Mouse (Mus musculus) MEL (cell line): ENCODE data around the gene Nek4.

ENCODE experiments used
- CTCF ChIP-seq, 3 experiments: IDR thresholded peaks in 2 of 3; conservative IDR thresholded peaks in 1 of 3; 2 replicates each; pipeline ENCODE4 v1.5.1; 2011 to 2012; ENCODE audit warnings: low read length in 3 of 3, low read depth in 2 of 3, mild to moderate bottlenecking in 2 of 3, improper control_type of control experiment in 1 of 3, inconsistent platforms in 1 of 3, mixed read lengths in 1 of 3, moderate library complexity in 1 of 3; ENCODE audit not compliant: control insufficient read depth in 1 of 3, insufficient read depth in 1 of 3, poor library complexity in 1 of 3, severe bottlenecking in 1 of 3
- EP300 ChIP-seq, 2 experiments: IDR thresholded peaks; 2 replicates each; pipeline ENCODE4 v1.6.1; 2011; ENCODE audit warnings: improper control_type of control experiment in 2 of 2, low read length in 2 of 2, low read depth in 1 of 2, mild to moderate bottlenecking in 1 of 2
- GATA1 ChIP-seq: IDR thresholded peaks from 2 replicates; pipeline ENCODE4 v1.6.1; 2011; ENCODE audit warnings: low read depth, low read length, improper control_type of control experiment
- HCFC1 ChIP-seq: IDR thresholded peaks from 2 replicates; pipeline ENCODE4 v1.6.1; 2012; ENCODE audit warnings: low read depth, mild to moderate bottlenecking, inconsistent platforms, low read length, improper control_type of control experiment, moderate library complexity
- MYB ChIP-seq: IDR thresholded peaks from 2 replicates; pipeline ENCODE4 v1.6.1; 2011; ENCODE audit warnings: mild to moderate bottlenecking, low read depth, low read length, improper control_type of control experiment
- POLR2A ChIP-seq, 2 experiments: IDR thresholded peaks; 2 replicates each; pipeline ENCODE4 v1.6.1; 2011 to 2012; ENCODE audit warnings: low read length in 2 of 2, mild to moderate bottlenecking in 2 of 2, control low read depth in 1 of 2, improper control_type of control experiment in 1 of 2, low read depth in 1 of 2, moderate library complexity in 1 of 2; ENCODE audit not compliant: control insufficient read depth in 1 of 2, insufficient read depth in 1 of 2, poor library complexity in 1 of 2
- RAD21 ChIP-seq: IDR thresholded peaks from 2 replicates; pipeline ENCODE4 v1.6.1; 2011; ENCODE audit warnings: mild to moderate bottlenecking, low read depth, low read length, improper control_type of control experiment
- TAL1 ChIP-seq: IDR thresholded peaks from 2 replicates; pipeline ENCODE4 v1.6.1; 2012; ENCODE audit warnings: mild to moderate bottlenecking, inconsistent platforms, low read length, moderate library complexity, mixed read lengths
- ZC3H11A ChIP-seq: IDR thresholded peaks from 2 replicates; pipeline ENCODE4 v1.6.1; 2012; ENCODE audit warnings: low read depth, mild to moderate bottlenecking, inconsistent platforms, low read length, improper control_type of control experiment

DNA sequence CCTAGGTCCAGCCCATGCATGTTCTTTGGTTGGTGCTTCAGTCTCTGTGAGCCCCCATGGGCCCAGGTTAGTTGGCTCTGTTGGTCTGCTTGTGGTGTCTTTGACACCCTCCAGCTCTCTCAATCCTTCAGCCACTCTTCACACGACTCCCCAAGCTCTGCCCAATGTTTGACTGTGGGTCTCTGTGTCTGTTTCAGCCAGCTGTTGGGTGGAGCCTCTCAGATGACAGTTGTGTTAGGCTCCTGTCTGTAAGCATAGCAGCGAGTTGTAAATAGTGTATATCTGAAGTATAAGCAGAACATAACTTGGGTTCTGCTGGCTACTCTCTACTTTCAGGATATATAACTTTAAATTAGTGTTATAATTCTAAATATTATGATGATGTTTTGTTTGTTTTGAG, 7.3 kb downstream of the Nek4 start:
- no peak for TF ChIP-seq POLR2A (IDR thresholded peaks at IDR 0.05; ENCODE audit: control insufficient read depth in 1 of 2, insufficient read depth in 1 of 2, low read depth in 1 of 2, low read length in 2 of 2, poor library complexity in 1 of 2)
- TF ChIP-seq EP300 (IDR thresholded peaks at IDR 0.05; ENCODE audit: low read depth in 1 of 2, low read length in 2 of 2), result no peak
- no peak for TF ChIP-seq ZC3H11A
- TF ChIP-seq CTCF (IDR thresholded peaks at IDR 0.05 in 2 of 3, conservative IDR thresholded peaks at IDR 0.05 in 1 of 3; ENCODE audit: control insufficient read depth in 1 of 3, insufficient read depth in 1 of 3, low read depth in 2 of 3, low read length in 3 of 3, poor library complexity in 1 of 3, severe bottlenecking in 1 of 3), result no peak
- TF ChIP-seq RAD21, result no peak
- no peak for TF ChIP-seq TAL1
- no peak for TF ChIP-seq HCFC1
- no peak for TF ChIP-seq GATA1
- no peak for TF ChIP-seq MYB
